Mouse (Mus musculus): ENCODE data around the gene Uchl3.

Uchl3 gene

GRCm38 (mm10) chr14:101666056-101666455, 12.3 kb downstream of the Uchl3 start:
- in situ Hi-C loops (cut with MboI, MseI) = loop anchor here (25.0 kb wide), 1 partner anchor 1421 kb away; the partner anchor contains the start of gene Fbxl3

DNA sequence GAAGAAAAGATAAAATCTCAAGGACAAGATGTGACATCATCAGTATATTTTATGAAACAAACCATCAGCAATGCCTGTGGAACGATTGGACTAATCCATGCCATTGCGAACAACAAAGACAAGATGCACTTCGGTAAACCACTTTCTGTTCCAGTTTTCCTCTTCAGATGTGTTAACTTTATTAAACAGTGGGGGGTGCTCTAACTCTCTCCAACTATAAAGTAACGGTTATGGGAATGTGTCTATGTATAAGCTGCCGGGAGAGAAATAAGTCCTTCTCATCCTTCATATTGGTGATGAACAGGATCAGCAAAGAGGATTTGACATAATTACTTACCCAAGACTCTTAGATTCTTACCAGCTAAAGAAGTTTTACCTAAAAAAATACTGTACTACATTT, 12.8 kb downstream of the Uchl3 start:
- in situ Hi-C loops (cut with MboI, MseI) = loop anchor here (25.0 kb wide), 1 partner anchor 1421 kb away; the partner anchor contains the start of gene Fbxl3

GRCm38 (mm10) chr14:101668626-101669025, 14.9 kb downstream of the Uchl3 start:
- in situ Hi-C loops (cut with MboI, MseI) = loop anchor here (25.0 kb wide), 1 partner anchor 1419 kb away; the partner anchor contains the start of gene Fbxl3

DNA sequence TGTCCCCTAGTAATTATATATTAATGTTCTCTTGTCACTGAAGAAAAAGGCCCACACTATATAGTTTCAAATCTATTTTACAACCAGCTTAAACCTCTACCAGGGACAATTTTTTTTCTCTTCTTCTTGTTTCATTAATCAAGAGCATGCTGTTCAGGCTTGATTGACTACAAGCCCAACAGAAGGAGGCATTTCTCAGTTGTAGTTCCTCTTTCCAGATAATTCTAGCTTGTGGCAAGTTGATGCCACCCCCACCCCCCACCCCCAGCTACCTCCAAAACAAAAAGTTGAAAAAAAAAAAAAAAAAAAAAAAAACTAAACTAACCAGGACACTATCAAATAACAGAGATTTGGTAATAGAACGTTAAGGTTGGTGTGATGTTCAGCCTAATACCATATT, 18.5 kb downstream of the Uchl3 start:
- in situ Hi-C loops (cut with MboI, MseI) = loop anchor here (25.0 kb wide), 1 partner anchor 1415 kb away; the partner anchor contains the start of gene Fbxl3

GRCm38 (mm10) chr14:101687696-101688095, 33.9 kb downstream of the Uchl3 start:
- in situ Hi-C loops (cut with MboI, MseI) = no loop called here

DNA sequence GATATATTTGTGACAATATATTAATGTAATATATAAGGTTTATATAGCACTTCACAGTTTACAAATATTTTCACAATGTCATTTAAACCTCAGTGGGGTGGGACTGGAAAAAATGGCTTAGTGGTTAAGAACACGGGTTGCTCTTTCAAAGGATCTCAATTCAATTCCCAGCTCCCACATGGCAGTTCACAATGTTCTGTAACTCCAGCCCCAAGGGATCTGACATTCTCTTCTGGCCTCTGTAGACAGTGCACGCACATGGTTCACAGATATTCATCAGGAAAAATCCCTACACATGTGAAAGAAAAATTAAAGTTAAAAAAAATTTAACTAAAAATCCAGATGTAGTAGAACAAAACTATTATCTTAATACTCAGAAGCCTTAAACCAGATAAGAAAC, 34.6 kb downstream of the Uchl3 start:
- in situ Hi-C loops (cut with MboI, MseI) = no loop called here

- in situ Hi-C loops (cut with MboI, MseI) = no loop called here
Measured at GRCm38 (mm10) chr14:101704479-101704878, 50.7 kb downstream of the Uchl3 start.

- in situ Hi-C loops (cut with MboI, MseI) = no loop called here
Measured at GRCm38 (mm10) chr14:101707088-101707487, 53.3 kb downstream of the Uchl3 start.

DNA sequence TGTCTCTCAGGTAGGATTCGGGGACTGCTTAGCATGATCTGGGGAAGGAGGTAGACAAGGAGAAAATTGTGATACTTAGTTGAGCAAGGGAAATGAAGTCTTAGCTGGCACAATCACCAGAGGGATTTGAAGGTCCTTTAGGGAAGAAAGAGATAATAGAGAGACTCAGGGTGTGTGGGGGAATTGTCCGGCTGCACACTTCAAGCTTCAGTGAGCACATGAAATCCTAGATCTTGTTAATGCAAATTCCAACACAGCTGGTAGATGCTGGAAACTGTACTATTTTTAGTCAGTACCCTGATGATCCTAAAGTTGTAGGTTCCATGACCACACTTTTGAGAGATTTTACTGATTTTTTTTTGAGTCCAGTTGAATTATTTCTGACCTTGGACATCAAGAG, 60.6 kb downstream of the Uchl3 start:
- in situ Hi-C loops (cut with MboI, MseI) = no loop called here

- in situ Hi-C loops (cut with MboI, MseI) = no loop called here
Measured at GRCm38 (mm10) chr14:101729237-101729971, 75.6 kb downstream of the Uchl3 start, which contains the start of the genes Gm9922 and Lmo7. Gene Gm9922, minus strand, starts transcription at chr14:101729814. Gene Lmo7, plus strand, starts transcription at chr14:101729957.

DNA sequence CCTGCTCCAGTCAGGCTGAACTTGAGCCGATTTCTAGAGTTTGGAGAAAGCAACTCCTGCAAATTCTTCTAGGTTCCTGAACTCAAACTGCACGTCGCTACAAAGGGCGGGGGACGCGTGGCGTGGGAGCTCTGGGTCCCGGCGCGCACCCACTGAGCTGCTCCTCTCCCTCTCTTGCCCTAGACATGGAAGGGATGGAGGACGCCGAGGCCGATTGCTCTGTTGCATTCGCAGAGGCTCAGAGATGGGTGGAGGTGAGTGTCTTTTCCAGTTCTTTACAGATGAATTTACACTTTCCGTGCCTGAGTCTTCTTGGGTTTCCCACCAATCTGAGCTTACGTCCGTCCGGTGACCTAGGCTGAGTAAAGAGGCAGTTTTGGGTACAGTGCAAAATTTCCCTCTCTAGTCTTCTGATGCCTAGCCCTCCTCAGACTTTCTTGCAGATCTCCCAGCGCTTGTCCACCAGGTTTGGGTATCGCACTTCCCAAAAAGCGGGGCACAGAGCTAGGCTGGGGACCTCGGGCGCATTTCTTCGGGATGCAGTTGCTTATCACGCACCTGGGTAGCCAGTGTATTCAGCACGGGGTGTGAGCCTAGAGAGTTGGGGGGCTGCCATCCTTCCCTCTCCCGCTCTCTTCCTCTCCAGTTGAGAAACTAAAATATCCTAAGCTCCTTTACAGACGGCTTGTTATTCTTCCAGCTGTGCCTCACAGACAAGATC, 76.4 kb downstream of the Uchl3 start:
- in situ Hi-C loops (cut with MboI, MseI) = no loop called here

DNA sequence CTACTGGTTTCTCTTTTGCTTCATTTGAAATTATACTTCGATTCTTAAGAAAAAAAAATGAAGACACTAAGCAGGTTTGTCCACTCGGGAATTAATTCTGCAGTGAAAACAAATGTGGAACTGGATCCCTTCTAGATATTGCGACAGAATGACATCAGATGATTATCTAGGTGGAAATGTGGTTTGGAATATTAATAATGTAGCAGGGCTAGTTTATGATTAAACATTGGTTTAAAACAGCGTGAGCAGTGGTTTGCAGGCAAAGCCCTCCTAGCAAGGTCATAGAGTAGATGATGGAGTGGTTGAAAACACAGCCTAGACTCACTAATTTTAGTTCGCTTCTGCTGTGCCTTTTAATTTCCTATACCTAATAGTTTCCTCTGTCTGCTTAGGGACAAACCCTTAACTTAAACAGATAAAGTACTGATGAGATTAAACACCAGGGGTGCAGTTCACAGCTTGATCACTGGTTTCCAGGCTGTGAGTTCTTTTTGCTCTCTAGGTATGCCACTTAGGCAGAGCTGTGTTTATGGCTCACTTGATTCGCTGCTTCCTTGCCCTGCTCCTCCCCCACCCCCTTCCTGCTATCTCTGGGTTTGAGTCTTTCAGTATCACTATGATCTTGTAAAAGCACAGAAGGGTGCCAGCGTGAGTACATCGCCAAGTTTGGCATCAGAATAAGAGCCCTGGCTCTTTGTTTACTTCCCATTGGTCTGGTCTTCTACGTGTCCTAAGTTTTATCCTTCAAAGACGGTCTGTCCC, 80.0 kb downstream of the Uchl3 start:
- in situ Hi-C loops (cut with MboI, MseI) = no loop called here

DNA sequence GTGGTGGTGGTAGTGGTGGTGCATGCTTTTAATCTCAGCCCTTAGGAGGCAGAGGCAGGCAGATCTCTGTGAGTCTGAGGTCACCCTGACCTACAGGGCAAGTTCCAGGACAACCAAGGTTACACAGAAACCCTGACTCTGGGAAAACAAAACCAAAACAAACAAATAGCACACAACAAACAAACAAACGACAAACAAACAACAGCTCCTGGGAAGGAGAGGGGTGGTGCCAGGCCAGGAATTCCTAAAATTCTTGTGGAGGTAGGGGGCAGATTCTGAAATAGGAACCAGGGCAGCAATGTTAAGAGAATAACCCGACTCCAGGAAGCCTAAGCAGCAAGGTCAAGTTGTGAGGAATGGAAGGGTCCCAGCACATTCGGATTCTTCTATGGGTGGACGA, 83.7 kb downstream of the Uchl3 start:
- in situ Hi-C loops (cut with MboI, MseI) = no loop called here

Measured in regulatory T cell (primary cell).